Mouse (Mus musculus) midbrain, embryonic 13.5 days (tissue): ENCODE data around the gene Gcn1l1. TPM values are rescaled to one million over a fixed set of nuclear protein-coding genes. Genes with fewer than 3 reads are reported as not detected.
"Not testable (repeated sequence)": the region's sequence is repeated elsewhere in the genome, so short reads cannot be mapped to it uniquely, and the experiment has no call there.

Source experiments
- ATAC-seq: fragments of 200-750 bp; cut with Nextera tagmentation; 2 replicates; pipeline ENCODE4 v1.8.0; 2017; ENCODE audit warnings: mild to moderate bottlenecking, moderate TSS enrichment, moderate library complexity
- H3K27ac ChIP-seq: fragments of 300-500 bp; sonication (generic); 2 replicates; pipeline ENCODE4 v1.5.1; 2015; ENCODE audit warnings: inconsistent platforms, mild to moderate bottlenecking, moderate library complexity
- H3K27me3 ChIP-seq: fragments of 300-500 bp; sonication (generic); 2 replicates; pipeline ENCODE4 v1.6.1; 2015; ENCODE audit warnings: mild to moderate bottlenecking, inconsistent platforms
- H3K36me3 ChIP-seq: fragments of 300-500 bp; sonication (generic); 2 replicates; pipeline ENCODE4 v1.6.1; 2015; ENCODE audit warnings: mild to moderate bottlenecking, inconsistent platforms
- H3K4me1 ChIP-seq: fragments of 300-500 bp; sonication (generic); replicated peaks from 2 replicates; pipeline ENCODE4 v1.6.1; 2015; ENCODE audit warnings: inconsistent platforms
- H3K4me2 ChIP-seq: fragments of 300-500 bp; sonication (generic); replicated peaks from 2 replicates; pipeline ENCODE4 v1.6.1; 2015; ENCODE audit warnings: moderate library complexity, mild to moderate bottlenecking, inconsistent platforms
- H3K4me3 ChIP-seq: fragments of 300-500 bp; sonication (generic); replicated peaks from 2 replicates; pipeline ENCODE4 v1.5.1; 2015; ENCODE audit warnings: mild to moderate bottlenecking, inconsistent platforms
- H3K9ac ChIP-seq: fragments of 300-500 bp; sonication (generic); replicated peaks from 2 replicates; pipeline ENCODE4 v1.6.1; 2015; ENCODE audit warnings: mild to moderate bottlenecking, inconsistent platforms
- H3K9me3 ChIP-seq: fragments of 300-500 bp; sonication (generic); 2 replicates; pipeline ENCODE4 v1.6.1; 2016; ENCODE audit warnings: mild to moderate bottlenecking, inconsistent platforms
- WGBS: fragments of 180-500 bp; shearing (Covaris S2); methylation state at CpG from one replicate; pipeline ENCODE4 v1.1.7; 2015; 5-methylcytosine and 5-hydroxymethylcytosine counted together
- polyA plus RNA-seq: library from polyadenylated mRNA; unstranded; fragments of >200 nt; fragmentation: Nextera tagmentation; extraction: Ambion mirVana; gene quantifications from 2 replicates; pipeline ENCODE4 v1.2.1, GENCODE M21; 2015

Gcn1l1 gene
- polyA plus RNA-seq, 1 experiment from 2014 or later: 49.1 TPM

DNA sequence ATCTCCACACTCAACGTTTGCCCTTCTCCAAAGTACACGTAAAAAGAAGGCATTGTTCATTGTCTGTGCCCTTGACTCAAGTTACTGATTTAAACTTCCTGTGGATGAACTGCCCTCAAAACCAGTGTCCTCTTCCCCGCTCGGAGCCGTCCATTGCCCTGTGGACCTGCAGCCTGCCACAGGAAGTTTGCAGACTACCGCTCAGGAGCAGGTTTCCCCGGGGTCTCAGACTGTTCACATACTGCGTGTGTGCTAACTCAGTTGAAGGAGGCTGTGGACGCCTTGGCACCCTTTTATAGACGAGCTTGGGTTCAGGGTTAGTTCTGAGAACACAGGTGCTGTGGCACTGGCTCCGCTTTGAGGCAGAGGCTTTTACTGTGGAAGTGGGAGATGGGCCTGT lies 4.3 kb downstream of the Gcn1l1 start:
- Histone ChIP-seq H3K9ac (no peak overlapping the region), H3K4me3 (no peak overlapping the region)
- WGBS: 87% methylated on average over 11 of the region's 11 CpGs

DNA sequence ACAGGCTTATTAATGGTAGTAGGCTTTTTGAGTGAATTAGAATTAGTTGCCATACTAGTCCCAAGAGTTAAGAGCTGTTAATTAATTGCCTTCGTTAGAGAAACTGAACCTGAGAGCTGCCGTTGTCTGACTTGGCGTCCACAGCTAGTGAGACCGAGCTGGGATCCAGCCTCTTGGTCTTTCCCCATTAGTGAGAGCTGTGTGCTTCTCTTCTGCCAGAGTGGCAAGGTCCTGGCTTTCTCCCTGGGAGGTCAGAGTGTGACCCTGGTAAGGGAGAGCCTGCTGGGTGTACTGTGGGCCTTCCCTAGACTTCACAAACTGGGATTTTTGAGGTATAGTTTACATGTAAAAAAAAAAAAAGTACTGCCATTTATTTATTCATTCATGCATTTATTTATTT lies 4.7 kb downstream of the Gcn1l1 start:
- WGBS: 84% methylated on average over 4 of the region's 4 CpGs

More for the DNA sequence above, 4.3 kb downstream of the Gcn1l1 start:
- peaks cover 41% of the 10 kb centered on the region for H3K36me3 ChIP-seq
- H3K9me3 ChIP-seq: no peaks in the 10 kb centered on the region
- no peak for ATAC-seq
- no peak overlapping the region for H3K4me2 ChIP-seq
- H3K4me1 ChIP-seq: peaks cover 24% of the 10 kb centered on the region
- no peaks in the 10 kb centered on the region for H3K27me3 ChIP-seq
- H3K27ac ChIP-seq: no peak overlapping the region; the same call in 1 of the 2 replicates

DNA sequence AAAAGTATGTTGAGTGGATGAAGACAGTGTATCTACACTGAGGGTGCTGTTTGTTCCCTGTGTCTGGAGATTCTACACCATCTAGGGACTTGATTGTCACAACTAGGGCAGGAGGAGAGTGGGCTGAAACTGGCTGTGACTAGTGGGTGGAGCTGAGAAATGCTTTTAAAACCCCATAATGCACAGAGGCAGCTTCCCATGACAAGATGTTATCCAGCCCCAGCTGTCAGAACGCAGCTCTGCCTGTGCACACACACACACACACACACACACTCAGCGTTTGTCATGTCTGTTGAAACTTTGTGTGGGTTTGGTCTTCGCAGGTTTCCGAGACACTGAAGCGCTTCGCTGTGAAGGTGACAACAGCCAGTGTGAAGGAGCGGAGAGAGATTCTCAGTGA lies 6.0 kb downstream of the Gcn1l1 start:
- no peak overlapping the region for H3K4me2 ChIP-seq
- peaks cover 59% of the 10 kb centered on the region for H3K36me3 ChIP-seq
- no peaks in the 10 kb centered on the region for H3K27me3 ChIP-seq
- H3K9me3 ChIP-seq: no peaks in the 10 kb centered on the region
- ATAC-seq: no peak
- 97% methylated on average over 7 of the region's 7 CpGs for WGBS
- H3K4me3 ChIP-seq: no peak overlapping the region
- no peak overlapping the region for H3K9ac ChIP-seq
- no peak overlapping the region for H3K27ac ChIP-seq
- H3K4me1 ChIP-seq: peaks cover 12% of the 10 kb centered on the region

More for the DNA sequence above, 4.7 kb downstream of the Gcn1l1 start:
- H3K9me3 ChIP-seq: no peaks in the 10 kb centered on the region
- H3K36me3 ChIP-seq: peaks cover 45% of the 10 kb centered on the region
- H3K27me3 ChIP-seq: no peaks in the 10 kb centered on the region
- peaks cover 19% of the 10 kb centered on the region for H3K4me1 ChIP-seq
- no peak for ATAC-seq
- no peak overlapping the region for H3K4me2 ChIP-seq
- H3K9ac ChIP-seq: no peak overlapping the region
- no peak overlapping the region for H3K4me3 ChIP-seq
- no peak overlapping the region; the same call in 1 of the 2 replicates for H3K27ac ChIP-seq

DNA sequence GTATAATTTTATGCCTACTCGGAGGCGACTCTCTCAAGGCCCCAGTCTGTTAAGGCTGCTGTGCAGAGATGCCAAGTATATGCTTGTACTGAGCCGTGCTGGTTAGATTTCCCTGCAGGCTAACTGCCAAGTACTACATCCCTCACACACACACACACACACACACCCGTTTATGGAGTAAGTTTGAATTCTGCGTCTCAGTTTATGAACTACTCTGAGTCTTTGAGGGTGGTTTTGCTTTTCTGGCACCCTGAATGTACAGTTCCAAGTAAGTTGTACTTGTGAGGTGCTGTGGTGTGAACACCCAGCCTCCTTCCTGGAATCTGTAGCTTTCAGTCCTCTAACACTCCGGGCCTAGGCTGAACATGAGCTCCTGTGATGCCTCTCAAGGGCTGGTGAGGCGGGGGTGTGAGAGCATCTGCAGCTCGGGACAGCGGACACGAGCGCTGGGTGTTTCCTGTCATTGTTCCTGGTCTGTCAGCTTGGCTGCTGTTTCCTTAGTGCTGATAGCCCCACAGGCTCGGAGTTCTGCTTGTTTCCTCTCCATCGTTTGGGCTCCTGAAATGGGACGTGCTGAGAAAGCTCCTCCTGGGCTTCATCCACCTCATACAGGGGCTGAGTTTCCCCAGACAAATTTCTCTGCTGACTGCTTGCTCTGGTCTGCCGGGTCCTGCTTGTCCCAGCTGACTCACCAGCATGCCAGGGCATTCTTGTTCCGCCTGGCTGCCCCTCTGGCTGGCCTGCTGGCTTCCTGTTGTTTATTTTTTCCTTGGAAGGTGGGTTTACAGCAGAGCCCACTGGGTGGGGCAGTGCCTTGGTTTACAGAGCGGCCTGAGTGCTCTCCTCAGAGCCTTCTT lies 7.9 kb downstream of the Gcn1l1 start:
- peaks cover 70% of the 10 kb centered on the region for H3K36me3 ChIP-seq
- no peak overlapping the region for H3K4me3 ChIP-seq
- H3K27me3 ChIP-seq: no peaks in the 10 kb centered on the region
- H3K9me3 ChIP-seq: no peaks in the 10 kb centered on the region
- H3K4me1 ChIP-seq: 0 out of 2 replicates have a peak, but pooled peaks cover 4% of the 10 kb centered on the region
- 70% methylated on average over 17 of the region's 17 CpGs for WGBS
- no peak overlapping the region for H3K4me2 ChIP-seq
- no peak overlapping the region for H3K9ac ChIP-seq
- 0 out of 2 replicates have a peak overlapping the region, but pooled peaks have one; percentile 25 for H3K27ac ChIP-seq
- no peak for ATAC-seq

DNA sequence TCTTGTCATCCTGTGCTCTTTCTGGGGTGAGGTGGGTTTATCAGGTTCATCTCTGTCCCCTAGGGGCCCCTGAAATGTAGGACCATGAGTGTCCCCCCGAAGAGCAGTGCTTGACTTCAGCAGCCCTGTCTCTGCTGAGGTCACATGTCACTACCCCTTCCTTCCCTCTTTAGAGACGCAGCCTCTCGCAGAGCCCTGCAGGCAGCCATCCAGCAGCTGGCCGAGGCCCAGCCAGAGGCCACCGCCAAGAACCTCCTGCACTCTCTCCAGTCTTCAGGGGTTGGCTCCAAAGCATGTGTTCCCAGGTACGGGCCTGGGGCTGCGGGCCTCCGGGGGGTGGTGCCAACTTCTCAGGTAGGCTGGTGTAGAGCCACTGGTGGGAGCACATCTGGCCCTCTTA lies 9.9 kb downstream of the Gcn1l1 start:
- Histone ChIP-seq H3K4me1 (no peaks in the 10 kb centered on the region), H3K27ac (no peak overlapping the region), H3K9ac (no peak overlapping the region), H3K9me3 (no peaks in the 10 kb centered on the region), H3K4me3 (no peak overlapping the region), H3K4me2 (no peak overlapping the region), H3K36me3 (peaks cover 91% of the 10 kb centered on the region), H3K27me3 (no peaks in the 10 kb centered on the region)
- no peak for ATAC-seq
- 94% methylated on average over 8 of the region's 8 CpGs for WGBS

DNA sequence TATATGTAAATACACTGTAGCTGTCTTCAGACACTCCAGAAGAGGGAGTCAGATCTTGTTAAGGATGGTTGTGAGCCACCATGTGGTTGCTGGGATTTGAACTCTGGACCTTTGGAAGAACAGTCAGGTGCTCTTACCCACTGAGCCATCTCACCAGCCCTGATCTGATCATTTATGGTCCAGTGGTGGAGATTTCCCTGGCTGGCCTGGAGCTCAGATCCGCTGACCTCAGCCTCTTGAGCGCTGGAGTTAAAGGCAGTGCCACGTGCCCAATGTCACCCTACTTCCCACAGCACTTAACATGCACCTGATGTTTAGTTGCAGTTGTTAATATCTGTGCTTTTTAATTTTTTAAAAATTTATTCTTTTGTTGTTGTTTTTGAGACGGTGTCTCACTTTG lies 12.6 kb downstream of the Gcn1l1 start:
- not testable (repeated sequence) for ATAC-seq
- 94% methylated on average over 4 of the region's 4 CpGs for WGBS

DNA sequence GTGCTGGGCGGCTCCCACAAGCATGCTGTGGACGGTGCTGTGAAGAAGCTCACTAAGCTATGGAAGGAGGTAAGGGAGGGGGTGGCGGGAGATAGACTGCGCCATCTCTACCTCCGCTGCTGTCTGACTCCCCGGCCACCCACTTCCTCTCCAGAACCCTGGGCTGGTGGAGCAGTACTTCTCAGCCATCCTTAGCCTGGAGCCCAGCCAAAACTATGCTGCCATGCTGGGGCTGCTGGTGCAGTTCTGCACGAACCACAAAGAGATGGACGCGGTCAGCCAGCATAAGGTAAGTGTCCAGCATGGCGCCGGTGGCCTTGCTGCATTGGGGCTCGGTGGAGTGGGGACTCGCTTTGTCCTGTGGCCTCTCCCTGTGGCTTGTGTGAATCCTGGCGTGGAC lies 13.9 kb downstream of the Gcn1l1 start:
- WGBS: 97% methylated on average over 14 of the region's 14 CpGs
- H3K9me3 ChIP-seq: peaks cover 8% of the 10 kb centered on the region; the same call in 1 of the 2 replicates
- no peak overlapping the region for H3K4me3 ChIP-seq
- no peak overlapping the region for H3K4me2 ChIP-seq
- H3K4me1 ChIP-seq: no peaks in the 10 kb centered on the region
- peaks cover 100% of the 10 kb centered on the region for H3K36me3 ChIP-seq
- H3K27me3 ChIP-seq: no peaks in the 10 kb centered on the region
- no peak overlapping the region for H3K9ac ChIP-seq
- ATAC-seq: no peak
- no peak overlapping the region for H3K27ac ChIP-seq

More for the DNA sequence above, 12.6 kb downstream of the Gcn1l1 start:
- not testable (repeated sequence) for H3K4me3 ChIP-seq, H3K4me2 ChIP-seq, H3K9me3 ChIP-seq, H3K4me1 ChIP-seq, H3K27ac ChIP-seq, H3K27me3 ChIP-seq, H3K9ac ChIP-seq
- H3K36me3 ChIP-seq: peaks cover 99% of the 10 kb centered on the region

DNA sequence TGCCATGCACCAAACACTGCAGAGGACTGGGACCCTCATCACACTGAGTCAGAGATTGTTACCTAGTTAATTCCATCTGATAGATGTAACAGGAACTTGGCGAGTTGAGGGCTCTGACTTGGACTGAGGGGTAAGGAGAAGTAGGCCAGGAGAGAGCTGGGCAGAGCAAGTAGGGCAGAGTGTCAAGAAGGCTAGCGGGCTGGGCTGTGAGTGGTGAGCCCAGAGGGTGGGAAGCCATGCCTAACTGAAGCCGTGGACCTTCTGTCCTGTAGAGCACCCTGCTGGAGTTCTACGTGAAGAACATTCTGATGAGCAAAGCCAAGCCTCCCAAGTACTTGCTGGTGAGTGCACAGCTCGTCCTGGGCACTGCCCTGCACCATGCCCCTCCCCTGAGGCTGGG lies 14.3 kb downstream of the Gcn1l1 start:
- Histone ChIP-seq H3K4me2 (no peak overlapping the region), H3K4me3 (no peak overlapping the region), H3K27ac (no peak overlapping the region), H3K9me3 (peaks cover 8% of the 10 kb centered on the region; the same call in 1 of the 2 replicates), H3K36me3 (peaks cover 100% of the 10 kb centered on the region), H3K4me1 (no peaks in the 10 kb centered on the region), H3K9ac (no peak overlapping the region), H3K27me3 (no peaks in the 10 kb centered on the region)
- 93% methylated on average over 5 of the region's 5 CpGs for WGBS
- ATAC-seq: no peak

DNA sequence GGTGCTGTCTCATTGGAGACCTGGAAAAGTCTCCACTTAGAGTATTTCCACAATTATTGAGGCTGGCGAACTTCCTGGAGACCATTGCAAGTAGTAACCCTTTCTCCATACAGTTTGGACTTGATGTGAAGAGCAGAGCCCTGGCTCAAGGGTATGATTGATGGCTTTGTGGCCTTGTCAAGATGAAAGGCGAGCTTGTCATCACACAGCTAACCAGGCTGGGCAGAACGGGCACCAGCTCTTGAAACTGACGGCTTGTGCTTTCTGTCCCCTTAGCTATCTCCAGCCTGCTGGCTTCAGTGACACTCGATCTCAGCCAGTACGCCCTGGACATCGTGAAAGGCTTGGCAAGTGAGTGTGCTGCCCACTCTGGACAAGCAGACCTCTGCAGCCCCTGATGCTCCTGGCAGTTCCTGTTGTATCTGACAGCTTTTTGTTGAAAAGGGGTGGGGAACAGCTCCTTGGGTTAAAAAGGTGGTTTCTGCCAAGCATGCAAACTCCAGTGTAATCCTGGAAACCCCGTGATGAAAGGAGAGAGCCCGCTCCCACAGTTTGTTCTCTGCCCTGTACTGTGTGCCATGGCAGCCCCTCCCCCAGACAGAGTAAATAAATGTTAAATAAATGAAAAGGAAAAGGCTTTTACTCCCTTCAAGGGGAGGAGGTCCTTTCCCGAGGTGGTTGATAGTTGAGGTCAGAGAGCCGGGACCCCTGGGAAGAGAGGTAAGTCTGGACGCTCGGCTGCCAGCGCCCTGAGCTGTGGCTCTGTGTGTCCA lies 15.4 kb downstream of the Gcn1l1 start:
- H3K27me3 ChIP-seq: no peaks in the 10 kb centered on the region
- H3K9me3 ChIP-seq: peaks cover 8% of the 10 kb centered on the region; the same call in 1 of the 2 replicates
- H3K4me3 ChIP-seq: no peak overlapping the region
- H3K9ac ChIP-seq: no peak overlapping the region
- no peak overlapping the region for H3K4me2 ChIP-seq
- peaks cover 100% of the 10 kb centered on the region for H3K36me3 ChIP-seq
- 95% methylated on average over 14 of the region's 14 CpGs for WGBS
- H3K27ac ChIP-seq: no peak overlapping the region
- no peak for ATAC-seq
- H3K4me1 ChIP-seq: no peaks in the 10 kb centered on the region

DNA sequence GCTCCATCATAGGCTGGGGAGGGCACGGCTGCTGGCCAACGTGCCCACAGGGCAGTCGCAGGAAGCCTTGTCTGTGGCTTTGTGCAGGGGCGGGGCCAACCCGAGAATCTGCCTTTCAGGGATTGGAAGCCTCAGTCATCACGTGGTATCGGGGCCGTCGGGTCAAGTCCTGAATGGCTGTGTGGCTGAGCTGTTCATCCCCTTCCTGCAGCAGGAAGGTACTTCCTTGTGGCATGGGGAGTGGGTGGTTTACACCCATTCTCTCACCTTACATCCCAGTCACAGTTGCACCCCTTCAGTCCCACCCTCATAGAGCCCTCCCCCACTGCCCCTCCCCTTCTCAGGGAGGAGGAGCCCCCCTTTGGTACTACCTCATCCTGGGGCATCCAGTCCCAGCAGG lies 16.6 kb downstream of the Gcn1l1 start:
- no peaks in the 10 kb centered on the region for H3K27me3 ChIP-seq
- H3K4me3 ChIP-seq: no peak overlapping the region
- peaks cover 100% of the 10 kb centered on the region for H3K36me3 ChIP-seq
- H3K4me1 ChIP-seq: no peaks in the 10 kb centered on the region
- no peak overlapping the region for H3K27ac ChIP-seq
- peaks cover 8% of the 10 kb centered on the region; the same call in 1 of the 2 replicates for H3K9me3 ChIP-seq
- no peak overlapping the region for H3K4me2 ChIP-seq
- WGBS: 97% methylated on average over 9 of the region's 9 CpGs
- no peak overlapping the region for H3K9ac ChIP-seq
- ATAC-seq: no peak

DNA sequence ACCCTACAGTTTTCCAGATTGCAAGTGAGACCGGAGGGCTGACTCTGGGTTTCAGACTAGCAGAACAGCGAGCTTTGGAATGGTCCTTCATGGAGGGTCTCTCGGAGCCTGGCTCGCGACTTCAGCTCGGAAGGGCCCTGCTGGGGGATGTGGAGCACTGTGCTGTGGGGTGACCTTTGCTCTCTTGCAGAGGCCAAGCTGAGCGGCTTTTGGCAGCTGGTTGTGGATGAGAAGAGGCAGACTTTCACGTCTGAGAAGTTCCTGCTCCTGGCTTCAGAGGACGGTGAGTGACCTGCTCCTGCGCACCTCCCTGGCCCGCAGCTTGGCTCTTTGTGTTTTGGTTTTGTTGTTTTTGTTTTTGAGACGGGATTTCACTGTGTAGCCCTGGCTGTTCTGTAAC lies 20.6 kb downstream of the Gcn1l1 start:
- ATAC-seq: no peak
- H3K4me2 ChIP-seq: no peak overlapping the region
- H3K27ac ChIP-seq: peak overlapping the region; percentile 36; the same call in 1 of the 2 replicates
- no peaks in the 10 kb centered on the region for H3K4me1 ChIP-seq
- no peak overlapping the region for H3K4me3 ChIP-seq
- peaks cover 97% of the 10 kb centered on the region for H3K36me3 ChIP-seq
- H3K9ac ChIP-seq: no peak overlapping the region
- no peaks in the 10 kb centered on the region for H3K27me3 ChIP-seq
- H3K9me3 ChIP-seq: peaks cover 8% of the 10 kb centered on the region; the same call in 1 of the 2 replicates
- WGBS: 86% methylated on average over 12 of the region's 12 CpGs

DNA sequence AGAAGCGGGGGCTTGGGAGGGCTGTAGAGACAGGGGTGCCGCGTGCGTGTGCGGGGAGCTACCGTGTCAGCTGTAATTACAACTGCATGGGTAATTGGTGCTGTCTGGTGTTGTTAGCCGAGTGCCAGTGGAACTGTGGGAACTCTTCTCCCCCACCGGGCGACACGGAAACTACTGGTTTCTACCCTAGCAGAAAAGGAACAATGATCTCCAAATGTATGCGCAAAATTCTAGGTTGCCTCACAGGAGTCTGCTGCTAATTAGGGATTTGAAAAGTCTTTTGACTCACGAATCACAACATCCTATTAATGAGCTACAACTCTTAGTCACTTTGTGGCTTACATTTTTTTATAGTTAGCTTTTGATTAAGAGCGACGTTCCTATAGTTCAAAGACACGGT lies 21.1 kb downstream of the Gcn1l1 start:
- Histone ChIP-seq H3K4me3 (no peak overlapping the region), H3K9ac (no peak overlapping the region), H3K4me2 (no peak overlapping the region), H3K4me1 (no peaks in the 10 kb centered on the region), H3K27ac (no peak overlapping the region), H3K9me3 (peaks cover 8% of the 10 kb centered on the region; the same call in 1 of the 2 replicates), H3K27me3 (no peaks in the 10 kb centered on the region), H3K36me3 (peaks cover 97% of the 10 kb centered on the region)
- ATAC-seq: no peak
- WGBS: 72% methylated on average over 15 of the region's 15 CpGs
